Mouse (Mus musculus) G1E (cell line): ENCODE measurements around the gene Lpin2.

Experiments
- CTCF ChIP-seq: IDR thresholded peaks from 2 replicates; pipeline ENCODE4 v1.5.1; 2012; ENCODE audit warnings: low read depth, low read length, inconsistent platforms, mixed read lengths
- GATA1 ChIP-seq: IDR thresholded peaks from 2 replicates; pipeline ENCODE4 v1.6.1; 2012; ENCODE audit warnings: borderline replicate concordance, low read length, inconsistent platforms, mixed read lengths
- GATA2 ChIP-seq: IDR thresholded peaks from 2 replicates; pipeline ENCODE4 v1.6.1; 2012; ENCODE audit warnings: low read depth, low read length, inconsistent platforms, borderline replicate concordance
- POLR2AphosphoS5 ChIP-seq: IDR thresholded peaks from 2 replicates; pipeline ENCODE4 v1.6.1; 2012; ENCODE audit warnings: low read depth, low read length, inconsistent platforms; ENCODE audit not compliant: insufficient replicate concordance
- TAL1 ChIP-seq: conservative IDR thresholded peaks from 2 replicates; pipeline ENCODE4 v1.6.1; 2012; ENCODE audit warnings: low read depth, low read length, inconsistent platforms, mixed read lengths

DNA sequence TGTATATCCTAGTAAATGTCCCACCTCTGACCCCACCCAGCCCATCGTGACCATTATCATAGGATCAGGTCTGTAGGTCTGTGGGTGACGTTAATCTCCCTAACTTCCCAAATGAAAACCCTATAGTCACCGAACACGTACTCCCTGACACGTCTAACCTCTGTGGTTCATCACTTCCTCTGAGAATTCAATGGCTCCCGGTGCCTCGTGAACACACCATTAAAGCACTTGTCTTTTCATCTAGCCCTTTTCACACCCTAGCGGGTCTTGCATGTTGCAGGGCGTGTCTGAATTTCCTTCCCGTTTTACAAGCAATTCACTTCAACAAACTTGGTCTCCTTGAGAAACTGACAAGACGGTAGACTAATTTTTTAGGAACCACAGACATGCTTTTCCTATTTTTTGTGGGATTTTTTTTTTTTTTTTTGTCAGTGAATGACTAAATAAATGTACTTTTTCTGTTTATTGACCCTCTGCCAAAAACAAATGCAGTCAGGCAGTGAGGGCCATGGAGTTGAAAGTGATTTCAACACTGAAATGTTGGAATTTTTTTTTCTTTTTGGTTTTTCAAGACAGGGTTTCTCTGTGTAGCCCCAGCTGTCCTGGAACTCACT is 105.9 kb downstream of the Lpin2 start:
- TF ChIP-seq GATA1 (no peak), CTCF (no peak), TAL1 (no peak), GATA2 (no peak), POLR2AphosphoS5 (no peak)
